Mouse (Mus musculus) heart, embryonic 13.5 days (tissue): ENCODE results near the gene Stac3. TPM values are rescaled to one million over a fixed set of nuclear protein-coding genes. Genes with fewer than 3 reads are reported as not detected.
A peak's percentile ranks its signal among the peaks of the same experiment; 100 is the strongest.

Experiments used
- ATAC-seq: fragments of 200-750 bp; cut with Nextera tagmentation; 2 replicates; pipeline ENCODE4 v1.8.0; 2017; ENCODE audit warnings: moderate TSS enrichment; ENCODE audit not compliant: insufficient number of reproducible peaks, low FRiP score, low TSS enrichment; ENCODE audit errors: extremely low read depth
- H3K27ac ChIP-seq: fragments of 300-500 bp; sonication (generic); replicated peaks from 2 replicates; pipeline ENCODE4 v1.5.1; 2015; ENCODE audit warnings: moderate library complexity, mild to moderate bottlenecking, inconsistent platforms
- H3K27me3 ChIP-seq: fragments of 300-500 bp; sonication (generic); replicated peaks from 2 replicates; pipeline ENCODE4 v1.6.1; 2015; ENCODE audit warnings: mild to moderate bottlenecking, inconsistent platforms
- H3K36me3 ChIP-seq: fragments of 300-500 bp; sonication (generic); 2 replicates; pipeline ENCODE4 v1.6.1; 2015; ENCODE audit warnings: mild to moderate bottlenecking, inconsistent platforms
- H3K4me1 ChIP-seq: fragments of 300-500 bp; sonication (generic); 2 replicates; pipeline ENCODE4 v1.6.1; 2015; ENCODE audit warnings: inconsistent platforms
- H3K4me2 ChIP-seq: fragments of 300-500 bp; sonication (generic); 2 replicates; pipeline ENCODE4 v1.6.1; 2015; ENCODE audit warnings: inconsistent platforms, mild to moderate bottlenecking, moderate library complexity
- H3K4me3 ChIP-seq: fragments of 300-500 bp; sonication (generic); 2 replicates; pipeline ENCODE4 v1.5.1; 2015; ENCODE audit warnings: moderate library complexity, mild to moderate bottlenecking, inconsistent platforms
- H3K9ac ChIP-seq: fragments of 300-500 bp; sonication (generic); 2 replicates; pipeline ENCODE4 v1.6.1; 2015; ENCODE audit warnings: inconsistent platforms, mild to moderate bottlenecking, moderate library complexity
- H3K9me3 ChIP-seq: fragments of 300-500 bp; sonication (generic); 2 replicates; pipeline ENCODE4 v1.6.1; 2016; ENCODE audit warnings: inconsistent platforms
- WGBS: fragments of 180-500 bp; shearing (Covaris S2); methylation state at CpG from one replicate; pipeline ENCODE4 v1.1.7; 2015; ENCODE audit warnings: mixed read lengths; 5-methylcytosine and 5-hydroxymethylcytosine counted together
- polyA plus RNA-seq: library from polyadenylated mRNA; unstranded; fragments of >200 nt; fragmentation: Nextera tagmentation; extraction: Ambion mirVana; gene quantifications from 2 replicates; pipeline ENCODE4 v1.2.1, GENCODE M21; 2015

The Stac3 gene
- polyA plus RNA-seq, 1 experiment from 2014 or later: 0.76 TPM

DNA sequence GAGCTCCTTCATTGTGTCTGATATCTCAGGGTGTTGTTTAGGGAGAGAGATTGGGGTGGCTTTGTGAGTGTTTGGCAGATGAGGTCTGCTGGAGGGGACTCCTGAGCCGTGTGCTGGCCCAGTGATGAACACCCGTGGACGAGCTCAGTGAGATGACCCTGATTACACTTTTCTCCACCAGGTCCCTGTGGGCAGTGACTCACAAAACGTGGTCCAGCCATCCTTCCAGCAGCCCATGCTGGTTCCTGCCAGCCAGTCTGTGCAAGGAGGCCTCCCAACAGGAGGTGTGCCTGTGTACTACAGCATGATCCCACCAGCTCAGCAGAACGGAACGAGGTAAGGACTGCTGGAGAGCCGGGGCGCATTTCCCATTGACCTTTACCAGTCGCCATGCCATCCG lies 16.3 kb upstream of the Stac3 start:
- Histone ChIP-seq H3K36me3 (peaks cover 93% of the 10 kb centered on the region), H3K9ac (no peak overlapping the region), H3K27me3 (no peaks in the 10 kb centered on the region), H3K27ac (no peak overlapping the region), H3K4me2 (no peak overlapping the region), H3K9me3 (no peaks in the 10 kb centered on the region), H3K4me3 (no peak overlapping the region), H3K4me1 (no peaks in the 10 kb centered on the region)
- WGBS: 73% methylated on average over 10 of the region's 10 CpGs
- ATAC-seq: no peak

DNA sequence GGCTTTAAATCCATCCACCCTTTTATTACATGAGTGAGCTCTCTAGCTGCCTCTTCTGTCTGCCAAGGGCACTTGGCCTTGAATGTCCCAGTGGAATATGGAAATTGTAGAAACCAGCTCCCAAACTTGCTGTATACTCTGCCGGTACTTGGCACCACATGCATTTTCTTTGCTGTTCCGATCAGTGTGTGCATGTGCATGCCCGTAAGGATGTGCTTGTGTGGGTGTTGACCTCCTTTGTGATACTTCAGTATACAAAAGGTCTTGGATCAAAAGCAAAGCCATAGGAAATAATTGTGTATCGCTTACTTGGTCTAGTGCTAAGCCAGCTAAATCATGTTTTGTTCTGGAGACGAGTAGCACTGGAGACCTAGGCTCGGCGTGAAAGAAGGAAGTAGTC lies 12.6 kb upstream of the Stac3 start:
- Histone ChIP-seq H3K4me1 (no peaks in the 10 kb centered on the region), H3K4me3 (no peak overlapping the region), H3K4me2 (no peak overlapping the region), H3K27ac (no peak overlapping the region), H3K36me3 (peaks cover 94% of the 10 kb centered on the region), H3K9ac (no peak overlapping the region), H3K27me3 (no peaks in the 10 kb centered on the region), H3K9me3 (no peaks in the 10 kb centered on the region)
- ATAC-seq: no peak
- WGBS: 86% methylated on average over 7 of the region's 7 CpGs

DNA sequence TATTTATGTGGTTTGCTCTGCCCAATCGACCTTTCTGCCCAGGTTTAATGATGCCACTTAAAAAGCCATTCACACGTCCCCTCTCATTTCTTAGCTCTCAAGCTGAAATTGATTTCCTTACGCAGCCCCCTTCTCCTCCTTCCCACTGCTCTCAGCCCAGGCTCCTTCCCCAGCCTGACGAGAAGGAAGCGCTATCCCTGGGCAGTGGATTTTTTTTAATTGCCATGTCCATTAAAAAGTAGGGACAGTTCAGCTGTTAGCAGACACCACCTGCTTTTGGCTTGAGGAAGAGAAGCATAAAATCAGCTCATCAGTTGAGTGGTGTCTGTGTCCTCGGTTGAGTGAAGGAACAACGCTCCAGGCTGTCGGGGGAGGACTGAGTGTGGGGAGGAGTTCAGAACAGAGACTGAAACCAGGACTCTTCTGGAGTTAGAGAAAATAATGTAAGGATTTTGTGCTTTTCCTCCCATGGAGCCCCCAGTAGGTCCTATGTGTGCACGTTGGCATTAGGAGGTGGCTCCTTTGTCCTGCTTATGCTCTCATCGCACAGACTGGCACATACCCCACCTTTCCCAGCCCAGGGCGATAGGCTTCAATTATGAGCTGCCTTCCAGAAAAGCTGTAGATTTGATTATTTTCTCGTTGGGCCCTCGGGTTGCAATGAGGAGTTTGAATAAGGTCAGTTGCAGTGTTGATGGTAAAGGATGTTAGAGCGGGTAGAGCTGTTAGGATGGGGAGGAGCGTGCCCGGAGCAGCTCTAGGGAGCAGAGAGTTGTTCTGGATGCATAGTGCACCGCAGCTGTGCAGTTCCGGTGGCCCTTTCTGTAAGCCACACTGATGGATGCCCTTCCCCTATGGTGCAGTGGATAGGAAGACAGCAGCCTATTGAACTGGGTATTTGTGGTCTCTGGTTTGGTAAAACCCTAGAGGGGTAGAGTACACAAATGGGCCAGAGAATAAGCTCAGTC lies 11.0 kb upstream of the Stac3 start:
- Histone ChIP-seq H3K4me1 (no peaks in the 10 kb centered on the region), H3K4me2 (no peak overlapping the region), H3K36me3 (peaks cover 94% of the 10 kb centered on the region), H3K4me3 (no peak overlapping the region), H3K27ac (no peak overlapping the region), H3K9me3 (no peaks in the 10 kb centered on the region), H3K9ac (no peak overlapping the region), H3K27me3 (no peaks in the 10 kb centered on the region)
- no peak for ATAC-seq
- WGBS: 85% methylated on average over 18 of the region's 18 CpGs

DNA sequence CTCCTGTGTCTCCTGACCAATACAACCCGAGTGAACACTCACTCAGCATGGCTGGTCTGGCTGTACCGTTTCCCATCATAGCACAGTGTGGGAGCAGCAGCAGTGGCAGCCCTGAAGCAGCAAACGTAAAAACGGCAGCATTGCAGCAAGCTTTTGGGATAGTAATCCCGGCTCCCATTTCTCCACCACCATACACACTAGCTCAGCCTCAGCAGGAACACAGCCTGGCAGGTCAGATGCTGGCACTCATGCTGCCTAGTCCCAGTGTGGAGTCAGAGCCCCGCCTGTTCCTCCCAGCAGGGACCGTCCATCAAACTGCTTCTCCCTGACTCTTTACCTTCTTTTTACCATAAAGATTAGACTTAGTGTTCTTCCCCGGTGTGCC lies 10.4 kb upstream of the Stac3 start:
- Histone ChIP-seq H3K4me3 (no peak overlapping the region), H3K27ac (no peak overlapping the region), H3K9me3 (no peaks in the 10 kb centered on the region), H3K9ac (no peak overlapping the region), H3K27me3 (no peaks in the 10 kb centered on the region), H3K36me3 (peaks cover 95% of the 10 kb centered on the region), H3K4me1 (no peaks in the 10 kb centered on the region), H3K4me2 (no peak overlapping the region)
- WGBS: 83% methylated on average over 8 of the region's 8 CpGs
- ATAC-seq: no peak

DNA sequence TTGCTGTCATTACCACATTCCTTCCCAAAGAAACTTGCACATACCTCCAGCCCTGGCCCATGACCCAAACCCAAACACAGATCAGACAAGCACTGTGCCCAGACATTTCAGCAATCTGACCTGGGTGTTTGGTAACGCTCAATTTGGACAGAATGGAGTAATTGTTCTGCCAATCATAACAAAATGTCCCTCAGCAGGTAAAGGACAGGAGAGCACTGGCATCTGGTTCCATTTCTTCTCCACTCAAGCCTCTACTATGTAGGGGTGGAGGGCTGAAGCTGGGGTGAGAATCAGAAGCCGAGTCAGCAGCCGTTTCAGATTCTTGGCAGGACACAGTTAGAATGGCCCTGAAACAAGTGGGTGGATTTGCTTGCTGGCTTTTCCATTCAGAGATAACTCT lies 9.4 kb upstream of the Stac3 start:
- H3K4me3 ChIP-seq: no peak overlapping the region
- no peak overlapping the region for H3K4me2 ChIP-seq
- H3K9ac ChIP-seq: no peak overlapping the region
- 84% methylated on average over 3 of the region's 3 CpGs for WGBS
- H3K4me1 ChIP-seq: no peaks in the 10 kb centered on the region
- peaks cover 97% of the 10 kb centered on the region for H3K36me3 ChIP-seq
- no peaks in the 10 kb centered on the region for H3K27me3 ChIP-seq
- no peak for ATAC-seq
- no peaks in the 10 kb centered on the region for H3K9me3 ChIP-seq
- H3K27ac ChIP-seq: no peak overlapping the region

DNA sequence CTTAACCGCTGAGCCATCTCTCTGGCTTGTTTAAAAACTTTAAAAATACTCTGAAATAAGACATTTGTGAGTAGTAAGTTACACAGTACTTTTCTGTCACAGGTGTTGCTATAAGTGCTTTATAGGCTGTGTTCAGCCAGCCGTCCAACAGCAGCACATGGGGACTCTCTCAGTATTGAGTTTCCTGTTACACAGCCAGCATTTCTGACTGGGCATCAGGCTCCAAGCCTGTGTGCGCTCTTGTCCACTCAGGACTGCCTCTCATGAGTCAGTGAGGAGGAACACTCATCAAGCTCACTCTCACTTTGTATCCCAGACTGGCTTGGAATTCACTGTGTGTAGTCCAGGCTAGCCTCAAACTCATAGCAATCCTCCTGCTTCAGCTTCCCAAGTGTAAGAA lies 5.3 kb upstream of the Stac3 start:
- Histone ChIP-seq H3K27me3 (no peaks in the 10 kb centered on the region), H3K27ac (no peak overlapping the region), H3K9ac (no peak overlapping the region), H3K4me1 (no peaks in the 10 kb centered on the region), H3K4me2 (no peak overlapping the region), H3K36me3 (peaks cover 97% of the 10 kb centered on the region), H3K9me3 (no peaks in the 10 kb centered on the region), H3K4me3 (no peak overlapping the region)
- 93% methylated on average over 3 of the region's 3 CpGs for WGBS
- ATAC-seq: no peak

DNA sequence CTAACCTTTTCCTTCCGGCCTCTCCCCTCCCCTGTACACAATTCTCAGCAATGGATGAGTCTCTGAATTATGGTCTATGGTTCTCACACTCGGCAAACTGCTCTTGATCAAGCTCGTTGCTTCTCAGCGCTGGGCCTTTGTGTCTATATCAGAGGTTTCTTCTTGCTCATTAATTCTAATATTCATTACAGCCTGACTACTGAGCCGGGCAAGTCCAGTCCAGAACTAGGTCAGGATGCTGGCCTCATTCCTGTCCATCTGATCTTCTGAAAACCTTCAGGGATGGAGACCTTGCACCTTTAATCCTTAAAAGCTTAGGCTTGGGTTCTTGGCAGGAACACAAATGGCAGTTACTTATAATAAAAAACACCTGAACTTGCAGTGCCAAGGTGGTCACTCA lies 2.0 kb upstream of the Stac3 start:
- Histone ChIP-seq H3K9ac (no peak overlapping the region), H3K36me3 (peaks cover 85% of the 10 kb centered on the region), H3K4me3 (no peak overlapping the region), H3K27me3 (no peaks in the 10 kb centered on the region), H3K27ac (no peak overlapping the region), H3K4me2 (no peak overlapping the region), H3K4me1 (no peaks in the 10 kb centered on the region), H3K9me3 (no peaks in the 10 kb centered on the region)
- ATAC-seq: no peak
- 87% methylated on average over 5 of the region's 5 CpGs for WGBS

DNA sequence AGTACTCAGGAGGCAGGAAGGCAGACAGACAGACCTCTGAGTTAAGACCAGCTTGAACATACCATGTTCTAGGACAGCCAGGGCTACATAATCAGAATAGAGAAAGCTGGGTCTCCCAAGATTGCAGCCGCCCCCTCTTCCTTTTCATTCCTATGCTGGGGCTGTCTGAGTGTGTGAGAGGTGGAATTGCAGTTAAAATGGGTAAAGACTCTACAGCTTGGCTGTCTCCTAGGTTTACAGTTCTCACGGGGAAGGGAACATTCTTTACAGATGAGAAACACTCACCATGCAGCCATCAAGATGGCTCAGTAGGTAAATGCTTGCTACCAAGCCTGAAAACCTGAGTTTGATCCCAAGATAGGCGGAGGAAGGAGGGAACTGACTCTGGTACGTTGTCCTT lies 1.4 kb upstream of the Stac3 start:
- 83% methylated on average over 4 of the region's 4 CpGs for WGBS
- no peak overlapping the region for H3K9ac ChIP-seq
- H3K27me3 ChIP-seq: no peaks in the 10 kb centered on the region
- peaks cover 83% of the 10 kb centered on the region for H3K36me3 ChIP-seq
- no peak overlapping the region for H3K4me2 ChIP-seq
- H3K27ac ChIP-seq: no peak overlapping the region
- no peaks in the 10 kb centered on the region for H3K9me3 ChIP-seq
- no peaks in the 10 kb centered on the region for H3K4me1 ChIP-seq
- H3K4me3 ChIP-seq: no peak overlapping the region
- no peak for ATAC-seq

DNA sequence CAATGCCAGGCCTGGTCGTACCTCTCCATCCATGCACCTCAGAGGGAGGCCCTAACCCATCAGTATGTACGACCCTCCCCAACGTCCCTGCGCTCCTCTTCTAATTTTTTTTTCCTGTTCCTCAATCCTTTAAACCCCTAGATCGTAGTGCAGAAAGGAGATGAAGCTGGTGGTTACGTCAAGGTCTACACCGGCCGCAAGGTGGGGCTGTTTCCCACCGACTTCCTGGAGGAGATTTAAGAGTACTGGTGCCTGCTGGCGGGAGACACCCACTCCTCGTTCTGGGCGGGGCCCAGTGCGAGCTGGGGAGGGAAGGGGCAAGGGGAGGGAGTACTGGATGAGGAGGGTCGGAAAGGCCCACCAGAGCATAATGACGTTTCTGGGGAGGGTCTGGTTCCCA lies 6.8 kb downstream of the Stac3 start:
- H3K36me3 ChIP-seq: peaks cover 26% of the 10 kb centered on the region
- ATAC-seq: no peak
- H3K4me2 ChIP-seq: peak overlapping the region; percentile 84
- peaks cover 76% of the 10 kb centered on the region for H3K27me3 ChIP-seq
- no peak overlapping the region for H3K27ac ChIP-seq
- WGBS: 5% methylated on average over 15 of the region's 15 CpGs
- H3K4me1 ChIP-seq: peaks cover 44% of the 10 kb centered on the region
- H3K4me3 ChIP-seq: peak overlapping the region; percentile 55; the same call in 1 of the 2 replicates
- no peaks in the 10 kb centered on the region for H3K9me3 ChIP-seq
- peak overlapping the region; percentile 45 for H3K9ac ChIP-seq

DNA sequence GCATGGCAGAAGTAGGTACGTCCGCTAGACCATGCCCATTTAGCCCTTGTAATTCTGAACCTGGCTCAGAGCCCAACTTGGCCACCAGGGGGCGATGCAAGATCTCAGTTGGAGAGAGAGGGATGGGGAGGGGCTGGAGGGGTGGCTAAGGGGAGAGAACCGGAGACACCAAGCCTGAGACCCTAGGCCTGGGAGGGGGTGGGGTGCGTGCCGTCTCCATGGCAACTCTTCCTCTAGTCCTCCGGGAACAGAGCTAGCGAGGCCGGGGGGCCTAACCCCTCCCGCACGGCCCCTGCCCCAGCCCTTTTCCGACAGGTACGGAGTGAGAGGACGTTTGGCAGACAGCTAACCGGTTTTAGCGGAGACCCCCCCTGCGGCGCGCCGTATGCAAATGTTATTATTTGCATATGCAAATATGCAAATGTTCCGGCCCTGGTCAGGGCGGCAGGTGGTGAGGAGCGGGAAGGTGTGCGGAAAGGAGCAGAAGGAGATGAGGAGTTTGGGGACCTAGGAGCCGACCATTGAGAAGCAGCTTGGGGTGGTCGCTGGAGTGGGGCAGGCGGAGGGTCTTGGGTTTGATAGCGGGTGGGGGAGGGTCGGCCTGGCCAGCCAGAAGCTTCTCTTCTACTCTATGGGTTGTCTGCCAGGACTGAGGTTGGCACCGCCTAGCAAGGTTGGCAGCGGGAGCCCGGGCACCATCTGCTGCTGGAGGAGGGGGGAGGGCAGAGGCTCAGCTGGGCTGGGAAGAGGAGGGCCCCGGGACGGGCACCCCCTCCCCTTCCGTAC lies 7.8 kb downstream of the Stac3 start:
- H3K4me3 ChIP-seq: peak overlapping the region; percentile 55
- no peaks in the 10 kb centered on the region for H3K9me3 ChIP-seq
- H3K27ac ChIP-seq: no peak overlapping the region
- peaks cover 16% of the 10 kb centered on the region for H3K36me3 ChIP-seq
- H3K4me2 ChIP-seq: peak overlapping the region; percentile 84
- WGBS: 2% methylated on average over 35 of the region's 35 CpGs
- peak; percentile 6; the same call in 1 of the 2 replicates for ATAC-seq
- peak overlapping the region; percentile 59 for H3K9ac ChIP-seq
- peaks cover 54% of the 10 kb centered on the region for H3K4me1 ChIP-seq
- H3K27me3 ChIP-seq: peaks cover 86% of the 10 kb centered on the region

DNA sequence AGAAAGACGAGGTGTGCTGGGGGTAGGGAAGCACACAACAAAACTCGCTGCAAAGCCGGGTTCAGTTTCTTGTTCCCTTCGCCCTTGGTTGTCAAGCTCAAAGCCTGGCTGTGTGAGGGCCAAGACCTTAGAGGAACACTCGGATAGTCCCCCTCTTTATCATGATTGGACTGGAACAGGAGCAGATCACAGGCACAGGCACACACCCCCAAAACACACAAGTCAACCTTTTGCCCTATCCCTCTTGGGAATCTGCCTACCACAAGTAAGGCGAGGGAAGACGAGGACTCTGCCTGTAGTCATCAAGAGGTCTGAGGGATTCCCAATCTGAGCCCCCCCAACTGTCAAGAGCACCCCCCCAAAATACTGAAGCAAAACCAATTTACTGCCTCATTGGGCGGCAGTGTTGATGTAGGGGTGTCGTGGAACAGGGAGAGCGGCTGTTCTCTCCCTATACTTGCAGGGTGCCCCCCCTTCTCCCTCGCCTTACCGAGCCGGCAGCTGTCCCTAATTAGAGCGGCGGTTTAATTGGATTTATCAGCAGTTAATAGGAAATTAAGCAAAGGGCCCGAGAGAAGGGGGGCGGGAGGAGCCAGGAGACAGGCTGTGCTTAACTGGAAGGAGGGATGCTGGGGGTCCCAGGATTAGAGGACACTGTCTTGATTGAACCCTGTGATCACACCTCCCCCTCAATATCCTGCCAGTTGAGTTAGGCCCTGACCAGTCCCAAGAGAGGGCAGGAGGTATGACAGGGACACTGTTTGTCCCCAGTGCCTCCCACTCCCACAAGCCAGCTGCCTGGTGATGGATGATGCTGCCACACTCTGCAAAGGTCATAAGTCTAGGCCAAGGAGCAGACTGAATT lies 8.6 kb downstream of the Stac3 start:
- 9% methylated on average over 17 of the region's 17 CpGs for WGBS
- H3K27me3 ChIP-seq: peaks cover 94% of the 10 kb centered on the region
- no peak overlapping the region for H3K27ac ChIP-seq
- no peak overlapping the region; the same call in 1 of the 2 replicates for H3K9ac ChIP-seq
- peak overlapping the region; percentile 55; the same call in 1 of the 2 replicates for H3K4me3 ChIP-seq
- ATAC-seq: no peak
- H3K9me3 ChIP-seq: no peaks in the 10 kb centered on the region
- peaks cover 10% of the 10 kb centered on the region; the same call in 1 of the 2 replicates for H3K36me3 ChIP-seq
- H3K4me1 ChIP-seq: peaks cover 62% of the 10 kb centered on the region
- H3K4me2 ChIP-seq: peak overlapping the region; percentile 84; the same call in 1 of the 2 replicates
